Mouse (Mus musculus) bone marrow, adult 2 months (tissue): ENCODE measurements around the gene Gramd2. TPM values are rescaled to one million over a fixed set of nuclear protein-coding genes. Genes with fewer than 3 reads are reported as not detected.
A peak's percentile ranks its signal among the peaks of the same experiment; 100 is the strongest.
"Not testable (repeated sequence)": the region's sequence is repeated elsewhere in the genome, so short reads cannot be mapped to it uniquely, and the experiment has no call there.

Source experiments
- H3K27ac ChIP-seq: fragments of 200-500 bp; 2 replicates; pipeline ENCODE4 v1.5.1; 2012; ENCODE audit warnings: low read depth, mild to moderate bottlenecking, control low read depth, inconsistent platforms, low read length; ENCODE audit not compliant: control insufficient read depth, poor library complexity, insufficient read depth
- H3K4me1 ChIP-seq: fragments of 200-500 bp; 2 replicates; pipeline ENCODE4 v1.6.1; 2011; ENCODE audit warnings: low read length; ENCODE audit not compliant: control insufficient read depth, insufficient read depth
- H3K4me3 ChIP-seq: fragments of 200-500 bp; replicated peaks from 2 replicates; pipeline ENCODE3; 2011; ENCODE audit warnings: mild to moderate bottlenecking, low read depth, low read length, control low read depth; ENCODE audit not compliant: control insufficient read depth
- CTCF ChIP-seq: fragments of 200-500 bp; IDR thresholded peaks from 2 replicates; pipeline ENCODE4 v1.5.1; 2011; ENCODE audit warnings: low read length, control low read depth; ENCODE audit not compliant: control insufficient read depth, insufficient read depth
- POLR2A ChIP-seq: fragments of 200-500 bp; IDR thresholded peaks from 2 replicates; pipeline ENCODE4 v1.6.1; 2011; ENCODE audit warnings: low read depth, mild to moderate bottlenecking, control low read depth, low read length, borderline replicate concordance; ENCODE audit not compliant: control insufficient read depth
- WGBS: fragments of 180-500 bp; shearing (Covaris S2); methylation state at CpG from one replicate; pipeline ENCODE4 v1.1.7; 2018; 5-methylcytosine and 5-hydroxymethylcytosine counted together
- polyA plus RNA-seq: library from polyadenylated mRNA; stranded (reverse); fragments of >200 nt; gene quantifications from 2 replicates; pipeline ENCODE4 v1.2.4, GENCODE M21; 2011; ENCODE audit warnings: low replicate concordance; ENCODE audit not compliant: missing spikeins, insufficient read depth, insufficient read length

The Gramd2 gene
- polyA plus RNA-seq, 1 experiment: 2.8 TPM

DNA sequence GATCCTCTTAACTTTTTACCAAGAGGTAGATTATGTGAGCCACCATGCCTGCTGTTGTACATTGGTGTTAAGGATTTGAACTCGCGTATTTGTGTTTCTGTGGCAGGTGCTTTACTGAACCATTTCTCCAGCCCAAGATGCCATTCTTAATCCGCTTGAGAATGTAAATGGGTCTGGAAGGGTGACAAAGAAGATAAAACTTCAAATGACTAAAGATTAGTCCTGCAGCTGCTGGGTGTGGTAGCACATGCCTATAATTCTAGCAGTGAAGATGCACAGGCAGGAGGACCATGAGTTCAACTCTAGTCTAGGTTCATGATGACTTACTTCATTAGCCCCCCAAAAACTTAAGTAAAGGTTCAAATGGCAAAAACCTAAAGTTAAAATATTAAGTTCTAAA is 64.0 kb downstream of the Gramd2 start:
- no peaks in the 10 kb centered on the region; the same call in 1 of the 2 replicates for H3K4me1 ChIP-seq
- no peak for TF ChIP-seq POLR2A
- TF ChIP-seq CTCF: no peak
- no peak overlapping the region for H3K4me3 ChIP-seq
- WGBS: 85% methylated on average over 3 of the region's 3 CpGs
- H3K27ac ChIP-seq: no peak overlapping the region

DNA sequence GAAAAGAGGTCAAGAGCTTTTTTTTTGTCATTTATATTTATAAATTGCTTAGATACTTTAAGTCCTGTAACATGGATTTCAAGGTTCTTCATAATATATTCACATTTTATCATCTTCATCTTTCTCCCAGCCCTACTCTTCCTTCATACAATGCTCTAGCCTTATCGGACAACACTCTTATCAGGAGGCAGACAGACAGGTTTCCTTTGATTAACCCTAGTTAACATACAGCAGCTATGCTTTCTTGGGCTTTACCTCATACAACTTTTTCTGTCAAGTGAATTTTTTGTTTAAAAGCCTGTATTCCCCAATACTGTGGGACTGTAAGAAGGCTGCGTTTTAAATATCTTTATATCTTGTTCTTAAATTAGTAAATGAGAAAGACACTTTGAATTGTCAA is 68.4 kb downstream of the Gramd2 start:
- peaks cover 1% of the 10 kb centered on the region for H3K4me1 ChIP-seq
- TF ChIP-seq POLR2A (no peak), CTCF (no peak)
- 77% methylated on average over 2 of the region's 2 CpGs for WGBS
- no peak overlapping the region for H3K4me3 ChIP-seq
- no peak overlapping the region for H3K27ac ChIP-seq

DNA sequence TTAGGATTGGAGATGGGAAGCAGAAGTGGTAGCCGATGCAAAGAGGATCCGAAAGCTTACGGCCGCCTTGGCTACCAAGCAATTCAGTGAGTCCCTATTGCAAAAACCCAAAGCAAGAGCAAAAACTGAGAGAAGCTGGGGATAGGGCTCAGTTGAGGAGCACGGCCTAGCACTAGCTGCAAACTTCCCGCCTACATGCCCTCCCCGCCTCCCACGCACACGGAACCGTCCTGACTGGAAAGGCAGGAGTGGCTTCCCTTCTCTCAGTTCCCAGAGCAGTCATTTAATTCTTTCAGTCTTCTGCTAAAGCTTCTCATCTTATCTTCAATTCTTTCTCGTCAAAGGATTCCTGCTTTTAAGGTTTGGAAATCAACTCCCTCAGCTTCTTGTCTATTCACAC is 69.0 kb downstream of the Gramd2 start:
- no peak for TF ChIP-seq POLR2A
- no peak for TF ChIP-seq CTCF
- 82% methylated on average over 11 of the region's 11 CpGs for WGBS
- peak overlapping the region; percentile 3; the same call in 1 of the 2 replicates for H3K27ac ChIP-seq
- H3K4me3 ChIP-seq: no peak overlapping the region
- H3K4me1 ChIP-seq: peaks cover 1% of the 10 kb centered on the region

DNA sequence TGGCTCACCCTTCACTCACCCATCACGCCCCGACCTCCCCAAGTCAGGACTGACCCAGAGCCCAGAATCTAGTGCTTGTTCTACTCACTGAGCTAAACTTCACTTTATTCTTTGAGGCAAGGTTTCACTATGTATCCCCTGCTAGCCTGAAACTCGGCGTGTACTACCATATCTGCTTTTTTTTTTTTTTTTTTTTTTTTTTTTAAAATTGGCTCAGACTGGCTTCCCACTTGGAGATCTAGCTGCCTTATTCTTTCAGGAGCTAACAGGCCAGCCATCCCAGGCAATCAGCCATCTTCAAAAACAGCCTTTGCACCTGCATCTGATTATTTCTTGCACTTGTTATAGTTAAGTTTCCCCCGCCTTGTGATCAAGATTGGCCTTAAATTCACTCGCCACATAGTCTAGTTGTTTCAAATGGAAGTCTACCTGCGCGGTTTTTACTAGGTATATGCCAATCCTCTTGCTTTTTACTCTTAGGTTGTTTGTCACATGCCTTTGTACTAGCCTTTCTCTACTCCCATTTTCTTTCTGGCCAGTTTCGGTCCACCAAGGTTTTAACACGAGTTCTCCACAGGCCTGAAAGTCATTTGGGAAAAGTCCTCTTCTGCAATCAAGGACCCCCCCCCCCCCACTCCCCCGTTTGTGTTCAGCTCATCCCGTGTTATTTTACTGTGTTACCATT is 69.8 kb downstream of the Gramd2 start:
- Histone ChIP-seq H3K4me1 (peaks cover 1% of the 10 kb centered on the region), H3K27ac (no peak overlapping the region), H3K4me3 (peak overlapping the region; percentile 72)
- WGBS: 29% methylated on average over 12 of the region's 12 CpGs
- TF ChIP-seq CTCF (no peak), POLR2A (no peak)

DNA sequence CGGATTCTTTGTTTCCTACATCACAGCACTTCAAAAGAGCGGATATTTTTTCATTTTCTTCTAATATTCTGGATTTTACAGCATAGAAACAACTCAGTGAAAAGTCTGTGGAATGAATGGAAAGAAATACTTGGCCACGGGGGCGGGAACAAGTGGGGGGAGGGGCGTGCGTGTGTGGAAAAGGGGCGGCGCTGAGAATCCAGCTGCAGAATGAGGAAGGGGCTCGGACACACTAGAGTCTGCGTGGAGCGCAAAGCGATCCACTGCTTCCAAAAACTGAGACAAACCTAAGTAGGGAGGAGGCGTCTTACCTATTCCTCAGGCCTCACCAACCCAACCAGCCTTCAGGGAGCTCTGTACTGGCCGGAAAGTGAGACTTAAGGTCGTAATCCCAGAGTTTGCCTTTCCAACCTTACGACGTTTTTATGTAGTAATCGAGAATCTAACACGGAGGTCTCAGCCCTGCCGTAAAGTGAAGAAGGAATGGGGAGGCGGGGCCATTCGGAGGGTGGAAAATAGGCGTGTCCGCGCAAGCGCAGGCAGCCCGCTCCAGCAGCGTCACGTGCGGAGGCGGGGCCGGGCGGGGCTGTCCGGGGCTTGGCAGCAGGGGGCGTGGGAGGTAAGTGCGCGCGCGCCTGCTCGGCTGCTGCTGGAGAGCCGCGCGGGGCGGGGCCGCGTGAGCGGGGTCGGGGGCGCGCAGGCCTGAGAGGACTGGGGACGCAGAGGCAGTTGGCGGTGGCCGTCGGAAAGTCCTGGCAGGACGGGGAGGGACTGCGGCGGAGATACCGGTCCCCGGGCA is 70.5 kb downstream of the Gramd2 start, which contains the start of the genes Senp8 and Myo9a:
TSS of gene Senp8 (minus strand) at position 444 of the 799 bp plus-strand sequence.
TSS of gene Myo9a (plus strand) at position 630 of the 799 bp plus-strand sequence.
- Histone ChIP-seq H3K4me3 (peak within 1 kb of the TSS; percentile 92), H3K27ac (peak within 1 kb of the TSS; percentile 94), H3K4me1 (peaks cover 1% of the 10 kb centered on the region)
- under 1% methylated on average over 59 of the region's 59 CpGs for WGBS
- TF ChIP-seq CTCF (no peak), POLR2A (peak; percentile 39; the same call in 1 of the 2 replicates)

DNA sequence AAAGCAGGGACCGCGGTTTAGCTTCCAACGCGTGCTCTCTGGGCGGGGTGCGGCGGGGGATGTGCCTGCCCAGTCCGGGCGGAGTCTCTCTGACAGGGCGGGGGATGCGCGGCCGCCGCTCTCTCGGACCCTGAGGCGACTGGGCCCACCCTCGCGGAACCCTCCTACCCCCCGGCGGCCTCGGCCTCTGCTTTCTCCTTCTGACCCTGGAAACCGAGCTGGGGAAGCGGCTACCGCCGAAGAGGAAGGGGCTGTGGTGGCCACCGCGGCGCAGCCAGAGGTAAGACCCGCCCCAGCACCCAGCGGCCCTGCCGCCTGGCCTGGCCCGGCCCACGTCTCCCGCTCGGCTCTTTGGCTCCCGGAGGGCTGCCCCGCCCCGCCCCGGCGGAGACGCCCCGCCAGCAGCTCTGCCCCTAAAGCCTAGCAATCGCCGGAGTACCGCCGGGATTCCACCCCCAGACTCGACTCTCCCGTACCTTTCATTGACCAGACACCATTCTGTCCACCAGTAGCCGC is 71.2 kb downstream of the Gramd2 start:
- no peak for TF ChIP-seq CTCF
- peak; percentile 37; the same call in 1 of the 2 replicates for TF ChIP-seq POLR2A
- Histone ChIP-seq H3K4me1 (peaks cover 1% of the 10 kb centered on the region), H3K27ac (peak overlapping the region; percentile 94), H3K4me3 (peak overlapping the region; percentile 92)
- WGBS: under 1% methylated on average over 48 of the region's 49 CpGs

DNA sequence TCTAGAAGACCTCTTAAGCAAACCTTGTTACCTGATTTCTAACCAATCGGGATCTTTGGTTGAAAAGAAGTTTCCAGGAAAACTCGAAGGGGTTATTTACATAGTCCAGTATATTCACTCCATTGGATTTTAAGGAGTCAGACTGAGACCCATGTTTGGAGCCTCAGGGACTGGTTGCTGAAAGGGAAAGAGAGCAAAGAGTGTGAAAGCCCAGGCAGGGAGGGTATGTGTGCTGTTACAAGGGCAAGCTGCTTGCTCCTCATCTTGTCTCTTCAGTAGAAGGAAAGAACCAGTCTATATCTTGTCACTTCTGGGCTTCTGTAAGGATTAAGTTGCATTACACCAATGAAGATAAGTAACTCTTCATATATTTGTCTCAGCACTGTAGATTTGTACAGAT is 72.0 kb downstream of the Gramd2 start:
- no peak overlapping the region for H3K27ac ChIP-seq
- WGBS: 1% methylated on average over 2 of the region's 2 CpGs
- peak overlapping the region; percentile 42 for H3K4me3 ChIP-seq
- TF ChIP-seq POLR2A: no peak
- no peak for TF ChIP-seq CTCF
- peaks cover 1% of the 10 kb centered on the region for H3K4me1 ChIP-seq

DNA sequence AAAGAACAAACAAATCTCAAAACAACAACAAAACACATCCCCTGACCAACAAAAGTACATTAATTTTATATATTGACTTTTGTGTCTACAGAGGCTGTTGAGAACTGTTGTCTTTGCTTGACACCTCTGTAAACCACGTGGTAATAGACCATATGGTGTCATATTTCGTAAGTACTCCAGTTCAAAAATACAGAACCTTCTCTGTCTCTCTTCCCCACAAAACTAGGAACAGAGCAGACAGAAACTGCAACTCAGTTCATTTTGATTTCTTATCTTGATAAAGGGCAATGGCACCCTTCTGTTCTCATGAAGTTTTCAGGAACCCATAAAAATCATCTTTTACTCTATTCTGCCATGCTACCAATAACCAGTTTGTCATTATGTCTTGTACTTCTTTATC is 75.3 kb downstream of the Gramd2 start:
- WGBS: 17% methylated on average over 2 of the region's 2 CpGs
- H3K27ac ChIP-seq: no peak overlapping the region
- peaks cover 1% of the 10 kb centered on the region for H3K4me1 ChIP-seq
- no peak for TF ChIP-seq POLR2A
- H3K4me3 ChIP-seq: no peak overlapping the region

DNA sequence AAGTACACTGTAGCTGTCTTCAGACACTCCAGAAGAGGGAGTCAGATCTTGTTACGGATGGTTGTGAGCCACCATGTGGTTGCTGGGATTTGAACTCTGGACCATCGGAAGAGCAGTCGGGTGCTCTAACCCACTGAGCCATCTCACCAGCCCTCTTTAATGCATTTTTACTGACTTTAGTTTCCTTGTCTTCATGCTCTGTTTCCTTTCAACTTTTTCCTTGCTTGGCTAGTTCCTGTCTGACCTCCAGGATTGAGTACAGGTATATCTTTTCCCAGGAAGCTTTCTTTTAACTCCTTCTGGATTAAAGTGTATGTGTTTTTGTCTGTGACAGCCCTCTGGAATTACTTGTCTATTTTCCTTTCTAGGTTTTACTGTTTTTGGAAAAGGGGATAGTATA is 77.1 kb downstream of the Gramd2 start:
- H3K4me3 ChIP-seq, H3K27ac ChIP-seq, H3K4me1 ChIP-seq: not testable (repeated sequence)
- WGBS: 92% methylated on average over 2 of the region's 3 CpGs
